Mouse (Mus musculus) CH12F3 (cell line): Measurements from ENCODE around the gene Gcsh.

Experiments
- in situ Hi-C: fragments of 300-500 bp; cut with MboI; formaldehyde crosslinking; loops from 2 replicates; pipeline ENCODE4 v1.14.3; 2020; ENCODE audit warnings: low sequenced_read_pairs

Gene Gcsh

DNA sequence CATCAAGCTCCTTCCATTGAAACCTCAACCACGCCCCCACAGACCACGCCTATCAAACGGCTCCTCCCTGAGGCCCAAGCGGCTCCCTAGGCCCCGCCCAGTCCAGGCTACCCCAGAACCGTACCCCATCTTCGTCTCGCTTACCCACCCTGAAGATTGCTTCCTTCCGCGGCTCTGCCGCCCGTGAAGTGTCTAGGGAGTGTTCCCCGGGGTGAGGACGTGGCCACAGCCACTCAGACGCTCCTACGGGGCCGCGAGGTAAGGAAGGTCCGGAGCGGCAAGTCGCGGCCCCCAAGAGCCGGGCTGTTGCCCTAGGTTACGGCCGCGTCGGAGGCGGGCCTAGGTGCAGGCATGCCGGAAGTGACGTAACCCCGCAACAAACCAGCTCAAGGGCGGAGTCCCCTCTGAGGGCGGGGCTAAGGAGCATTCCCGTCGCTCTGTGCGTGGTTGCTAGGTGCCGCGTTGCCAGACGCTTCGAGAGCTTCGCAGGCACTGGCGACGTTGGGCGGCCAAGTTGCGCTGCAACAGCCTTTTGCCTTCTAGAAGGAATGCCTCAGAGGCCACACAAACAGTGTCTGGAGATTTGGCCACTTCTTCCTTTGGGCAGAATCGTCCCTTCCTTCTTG is 14.6 kb downstream of the Gcsh start, which contains the start of gene 1700030J22Rik:
1700030J22Rik (minus strand) TSS at position 329 of the 626 bp plus-strand sequence.
- in situ Hi-C loops = no loop called here

DNA sequence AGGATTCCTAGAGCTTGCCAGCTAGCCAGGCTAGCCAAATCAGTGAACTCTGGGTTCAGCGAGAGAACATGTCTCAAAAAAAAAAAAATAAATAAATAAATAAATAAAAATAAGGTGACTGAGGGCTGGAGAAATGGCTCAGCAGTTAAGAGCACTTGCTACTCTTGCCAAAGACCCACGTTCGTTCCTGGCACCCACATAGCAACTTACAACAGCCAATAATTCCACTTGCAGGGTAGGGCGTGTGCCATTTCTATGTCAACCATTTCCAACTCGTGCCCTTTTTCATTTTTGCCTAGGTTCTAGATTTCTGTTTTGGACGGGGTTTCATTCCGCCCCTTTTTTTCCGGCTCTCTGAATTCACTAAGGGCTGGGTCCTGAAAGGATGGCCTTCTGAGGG is 15.3 kb downstream of the Gcsh start:
- in situ Hi-C loops = no loop called here

DNA sequence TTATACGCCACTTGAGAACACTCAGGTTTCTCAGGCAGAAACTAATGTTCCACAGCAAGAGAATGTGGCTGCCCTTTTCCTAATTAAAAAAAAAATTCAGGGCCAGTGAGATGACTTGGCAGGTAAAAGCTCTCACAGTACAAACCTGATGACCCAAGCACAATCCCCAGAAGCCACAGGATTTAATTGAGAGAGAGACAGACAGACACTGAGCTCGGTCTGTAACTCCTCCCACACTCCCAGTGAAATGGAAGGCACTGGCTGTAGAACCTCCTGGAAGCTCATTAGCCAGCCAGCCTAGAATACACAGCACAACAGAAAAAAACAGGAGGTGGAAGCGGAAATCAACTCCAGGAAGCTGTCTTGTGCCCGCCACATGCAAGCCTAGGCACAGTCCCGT is 17.7 kb downstream of the Gcsh start:
- in situ Hi-C loops = no loop called here

DNA sequence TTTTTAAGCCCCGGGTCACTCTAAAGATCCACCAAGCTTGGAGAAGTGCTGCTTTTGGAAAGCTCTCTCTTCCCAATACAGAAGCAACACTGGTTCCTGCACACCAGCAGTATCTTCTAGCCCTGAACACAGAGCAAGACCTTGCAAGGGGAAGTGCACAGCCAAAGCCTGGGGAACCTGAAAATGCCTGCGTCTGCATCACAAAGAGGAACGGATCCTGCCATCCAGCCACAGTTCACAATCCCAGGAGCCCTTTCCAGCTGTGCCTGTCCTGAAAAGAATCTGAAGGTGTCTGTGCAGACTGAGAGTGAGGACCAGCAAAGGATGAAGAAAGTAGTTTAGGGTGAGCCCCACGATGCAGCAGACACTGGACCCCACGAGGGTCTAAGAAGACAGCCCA is 18.3 kb downstream of the Gcsh start:
- in situ Hi-C loops = no loop called here

DNA sequence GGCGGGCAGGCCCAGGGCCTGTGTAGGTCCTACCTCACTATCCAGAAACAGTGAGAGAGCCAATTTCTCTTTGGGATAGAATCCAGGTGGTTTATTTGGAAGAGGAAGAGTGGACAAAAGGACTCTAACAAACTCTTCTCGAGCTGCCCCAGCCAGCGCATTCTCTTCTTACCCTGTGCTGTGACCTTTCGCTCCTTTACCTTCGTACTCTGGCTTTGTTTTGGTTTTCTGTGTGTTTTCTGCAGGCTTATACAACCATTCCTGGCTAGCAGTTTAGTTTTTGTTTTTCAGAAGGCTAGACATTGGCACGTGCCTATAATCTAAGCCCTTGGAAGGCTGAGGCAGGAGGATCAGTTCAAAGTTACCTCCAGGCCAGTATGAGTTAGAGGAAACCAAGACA is 23.8 kb downstream of the Gcsh start:
- in situ Hi-C loops = no loop called here

DNA sequence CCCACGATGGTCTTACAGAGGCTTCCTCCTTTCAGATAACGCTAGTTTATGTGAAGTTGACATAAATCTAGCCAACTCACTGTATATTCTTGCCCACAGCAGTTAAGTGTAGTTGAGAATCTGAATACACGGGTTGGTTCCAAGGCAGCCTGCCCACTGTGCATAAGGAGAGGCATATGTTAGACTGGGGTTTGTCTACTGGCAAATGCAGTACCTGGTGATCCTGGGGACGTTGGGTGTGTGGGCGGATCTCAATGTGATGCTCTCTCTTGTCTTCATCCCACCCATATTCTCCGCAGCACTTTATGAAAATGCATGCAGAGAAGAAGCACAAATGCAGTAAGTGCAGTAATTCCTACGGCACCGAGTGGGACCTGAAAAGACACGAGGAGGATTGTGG is 38.9 kb downstream of the Gcsh start:
- in situ Hi-C loops = no loop called here

DNA sequence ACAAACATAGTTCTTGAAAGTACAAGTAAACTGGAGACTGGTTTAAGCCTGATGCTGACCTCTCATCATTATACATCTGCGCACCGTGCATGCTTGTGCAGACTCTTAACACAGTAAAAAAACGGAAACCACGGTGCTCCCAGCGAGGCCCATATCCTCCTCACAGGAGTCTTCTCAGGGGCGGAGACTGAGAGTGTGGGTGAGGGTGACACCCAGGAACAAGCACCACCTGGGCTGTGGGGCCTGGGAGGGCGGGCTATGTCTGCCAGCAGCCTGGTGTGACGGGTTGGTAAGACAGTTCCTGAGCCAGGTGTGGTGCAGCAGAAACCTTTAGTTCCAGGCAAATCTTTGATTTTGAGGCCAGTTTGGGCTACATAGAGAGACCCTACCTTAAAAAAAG is 40.9 kb downstream of the Gcsh start:
- in situ Hi-C loops = no loop called here

DNA sequence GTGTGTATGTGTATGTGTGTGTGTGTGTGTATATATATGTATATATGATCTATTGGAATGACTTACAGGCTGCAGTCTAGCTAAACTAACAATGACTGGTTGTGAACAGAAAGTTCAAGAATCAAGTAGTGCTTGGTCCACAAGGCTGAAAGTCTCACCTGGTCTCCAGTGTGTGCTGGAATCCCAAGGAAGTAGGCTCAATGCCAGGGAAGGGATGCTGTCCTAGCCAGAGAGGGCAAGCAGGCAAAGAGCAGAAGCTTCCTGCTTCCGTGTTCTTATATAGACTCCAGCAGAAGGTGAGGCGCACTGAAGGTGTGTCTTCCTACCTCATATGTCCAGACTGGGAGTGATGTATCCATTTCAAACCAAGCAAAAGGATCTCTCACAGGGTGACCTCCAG is 41.6 kb downstream of the Gcsh start:
- in situ Hi-C loops = no loop called here

DNA sequence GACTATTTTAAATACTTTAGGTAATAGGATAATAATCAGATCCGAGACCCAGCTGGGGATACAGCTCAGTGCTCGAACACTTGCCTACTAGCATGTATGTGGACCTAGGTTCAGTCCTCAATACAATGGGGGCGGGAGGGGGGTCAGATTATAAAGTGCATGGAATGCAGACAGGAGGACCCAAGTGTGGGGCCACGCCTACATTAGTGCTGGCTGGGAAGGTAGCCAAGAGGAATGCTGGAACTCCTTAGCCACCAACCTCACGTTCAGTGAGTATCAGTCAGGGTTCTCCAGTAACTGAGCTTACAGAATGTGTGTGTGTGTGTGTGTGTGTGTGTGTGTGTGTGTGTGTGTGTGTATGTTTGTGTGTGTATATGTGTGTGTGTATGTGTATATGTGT is 42.0 kb downstream of the Gcsh start:
- in situ Hi-C loops = no loop called here

DNA sequence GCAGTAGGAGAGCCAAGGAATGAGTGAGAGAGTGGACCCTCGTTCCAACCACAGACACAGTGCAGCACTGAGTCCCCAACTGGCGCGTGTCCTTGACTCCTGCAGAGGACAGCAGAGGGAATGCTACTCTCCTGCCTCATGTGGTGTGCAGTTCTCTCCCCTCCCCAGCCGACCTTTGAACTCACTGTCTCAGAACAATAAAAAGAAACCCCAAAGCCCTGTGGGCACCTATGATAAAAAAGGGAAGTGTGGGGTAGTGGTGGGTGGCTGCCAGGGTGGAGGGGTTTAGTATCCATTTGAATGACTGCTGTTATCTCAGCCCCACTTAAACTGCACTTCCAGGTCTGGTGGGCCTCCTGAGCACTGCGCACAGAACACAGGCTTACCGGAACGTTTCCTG is 45.7 kb downstream of the Gcsh start:
- in situ Hi-C loops = no loop called here

DNA sequence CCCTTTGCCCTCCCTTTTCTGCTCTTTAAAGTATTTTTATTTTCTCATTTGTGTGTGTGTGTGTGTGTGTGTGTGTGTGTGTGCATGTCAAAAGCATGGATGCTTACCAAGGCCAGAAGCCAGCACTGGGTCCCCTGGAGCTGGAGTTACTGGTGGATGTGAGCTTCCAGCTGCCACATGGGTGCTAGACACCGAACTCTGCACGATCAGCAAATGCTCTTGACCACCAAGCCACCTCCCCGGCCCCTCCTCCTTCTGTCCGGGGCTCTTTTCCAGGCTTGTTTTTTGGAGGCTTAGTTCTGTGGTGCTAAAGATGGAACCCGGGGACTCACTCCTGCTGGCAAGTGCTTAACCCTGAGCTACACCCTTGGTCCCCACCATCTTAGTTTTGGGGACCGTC is 46.5 kb downstream of the Gcsh start:
- in situ Hi-C loops = no loop called here

DNA sequence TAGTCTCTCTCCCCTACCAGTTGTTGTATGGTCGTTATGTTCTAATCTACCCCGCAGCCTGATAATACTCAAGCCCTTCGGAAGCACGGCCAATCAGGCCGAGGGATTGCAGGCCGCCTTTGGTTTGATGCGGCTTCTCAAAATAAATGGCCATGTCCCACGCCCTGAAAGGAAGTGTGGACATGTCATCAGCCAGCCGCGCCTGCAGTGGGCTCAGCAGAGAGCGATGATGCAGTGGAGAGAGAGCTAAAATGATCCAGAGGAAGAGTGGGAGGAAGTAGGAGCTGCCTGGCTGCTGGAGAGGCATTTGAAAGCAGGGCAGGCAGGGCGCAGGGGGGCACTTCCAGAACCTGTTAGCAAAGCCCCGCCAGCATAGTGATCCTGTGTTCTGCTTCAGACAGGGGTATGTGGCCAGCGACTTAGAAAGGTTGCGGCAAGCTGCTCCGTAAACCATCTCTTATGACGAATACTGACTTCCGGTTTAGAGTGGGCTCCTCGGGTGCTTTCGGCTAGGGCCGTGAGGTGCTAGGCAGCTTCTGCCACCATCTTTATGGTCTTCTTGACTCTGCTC is 47.0 kb downstream of the Gcsh start:
- in situ Hi-C loops = no loop called here

DNA sequence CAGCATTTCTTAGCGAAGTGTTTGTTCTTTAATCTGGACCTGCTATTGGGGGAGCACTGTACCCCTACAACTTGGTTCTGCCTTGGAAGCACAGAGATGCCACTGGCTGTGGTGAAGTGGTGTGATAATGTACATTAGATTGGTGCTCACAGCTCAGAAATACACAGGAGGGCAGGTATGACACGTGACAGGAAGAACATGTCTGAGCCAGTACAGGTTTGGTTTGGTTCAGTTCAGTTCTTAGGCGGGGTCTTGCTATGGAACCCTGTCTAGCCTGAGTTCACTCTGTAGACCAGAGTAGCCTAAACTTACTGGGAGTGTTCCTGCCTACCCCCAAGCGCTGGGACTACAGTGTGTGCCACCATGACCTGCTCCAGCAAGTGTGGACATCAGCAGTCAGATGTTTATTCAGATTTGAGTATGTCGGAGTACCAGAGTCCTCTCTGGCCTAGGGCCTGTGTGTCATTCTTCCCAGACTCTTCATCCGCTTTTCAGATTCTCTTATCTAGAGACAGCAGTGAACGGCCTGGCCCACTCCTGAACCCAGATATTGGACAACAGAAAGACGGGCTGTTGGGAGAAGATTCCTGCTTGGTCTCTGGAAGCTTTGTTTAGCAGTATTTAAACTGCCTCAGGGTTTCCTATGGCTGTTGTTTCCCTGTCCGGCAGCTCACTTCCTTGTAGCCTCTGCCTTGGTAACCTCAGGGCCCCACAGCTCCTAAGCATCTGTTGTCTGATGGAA is 48.0 kb downstream of the Gcsh start:
- in situ Hi-C loops = no loop called here

DNA sequence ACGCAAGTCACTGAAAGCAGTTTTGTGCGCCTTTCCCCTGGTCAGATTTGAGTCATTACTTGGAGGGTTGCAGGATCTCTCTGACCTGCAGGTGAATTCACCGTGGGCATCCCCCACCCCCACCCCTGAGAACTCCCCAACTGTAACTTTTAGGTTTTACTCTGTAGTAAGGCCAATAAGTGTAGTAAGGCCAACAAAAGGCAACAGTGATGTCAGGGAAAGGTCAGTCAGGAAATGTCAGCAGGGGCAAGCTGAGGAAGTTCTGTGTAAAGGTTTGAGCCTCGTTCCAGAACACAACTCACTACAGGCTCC is 49.0 kb downstream of the Gcsh start:
- in situ Hi-C loops = no loop called here

DNA sequence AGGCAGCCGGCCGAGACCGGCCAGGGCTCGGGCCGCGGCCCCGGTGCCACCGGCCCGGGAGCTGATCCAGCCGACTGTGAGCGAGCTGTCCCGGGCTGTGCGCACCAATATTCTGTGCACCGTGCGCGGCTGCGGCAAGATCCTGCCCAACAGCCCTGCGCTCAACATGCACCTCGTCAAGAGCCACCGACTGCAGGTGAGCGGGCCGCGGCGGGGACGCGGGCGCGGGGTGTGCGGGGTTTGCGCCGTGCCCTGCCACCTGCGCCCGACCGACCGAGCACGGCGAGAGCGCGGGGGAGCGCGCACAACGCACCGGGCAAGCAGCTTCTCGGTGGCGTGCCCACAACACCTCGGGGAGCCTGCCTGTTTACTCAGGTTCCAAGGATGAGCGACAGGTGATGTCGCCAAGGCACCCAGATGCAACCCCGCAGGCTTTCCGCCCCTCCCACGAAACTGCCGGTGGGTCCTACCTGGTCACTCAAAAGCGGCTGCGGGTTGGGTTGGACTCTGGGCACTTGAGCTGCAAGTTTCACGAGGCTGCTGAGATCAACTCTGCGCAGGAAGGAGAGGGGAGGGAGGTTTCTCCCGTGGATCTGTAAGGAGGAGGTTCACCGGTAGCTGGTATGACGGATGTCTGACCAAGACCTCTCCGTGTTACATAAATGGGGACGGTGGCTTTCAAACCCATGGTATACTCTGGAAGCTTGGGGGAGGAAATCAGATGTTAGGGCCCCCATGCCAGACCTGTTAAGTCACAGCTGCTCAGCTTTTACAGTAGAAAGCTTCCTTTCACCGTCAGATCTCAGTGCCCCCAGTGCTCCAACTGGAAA is 49.6 kb downstream of the Gcsh start:
- in situ Hi-C loops = no loop called here

DNA sequence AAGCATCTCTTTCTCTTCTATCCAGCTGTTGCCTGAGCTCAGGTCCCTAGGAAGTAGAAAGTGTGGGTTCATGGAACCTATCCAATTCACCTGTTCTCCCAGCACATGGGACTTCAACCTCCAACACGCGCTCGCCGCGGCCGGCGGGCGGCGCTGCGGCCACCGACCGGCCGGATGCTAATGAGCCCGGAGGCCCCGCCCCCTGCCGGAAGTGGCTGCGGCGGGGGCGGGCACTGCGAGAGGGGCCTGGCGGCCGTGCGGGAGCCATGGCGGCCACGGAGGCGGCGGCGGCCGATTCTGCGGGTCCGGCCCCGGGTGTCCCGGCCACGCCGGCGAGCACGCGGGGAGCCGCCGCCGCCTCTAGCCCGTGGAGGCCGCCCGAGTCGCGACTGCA is 50.2 kb downstream of the Gcsh start, which contains the start of gene Atmin:
Atmin (plus strand) TSS at position 233 of the 394 bp plus-strand sequence.
- in situ Hi-C loops = no loop called here

DNA sequence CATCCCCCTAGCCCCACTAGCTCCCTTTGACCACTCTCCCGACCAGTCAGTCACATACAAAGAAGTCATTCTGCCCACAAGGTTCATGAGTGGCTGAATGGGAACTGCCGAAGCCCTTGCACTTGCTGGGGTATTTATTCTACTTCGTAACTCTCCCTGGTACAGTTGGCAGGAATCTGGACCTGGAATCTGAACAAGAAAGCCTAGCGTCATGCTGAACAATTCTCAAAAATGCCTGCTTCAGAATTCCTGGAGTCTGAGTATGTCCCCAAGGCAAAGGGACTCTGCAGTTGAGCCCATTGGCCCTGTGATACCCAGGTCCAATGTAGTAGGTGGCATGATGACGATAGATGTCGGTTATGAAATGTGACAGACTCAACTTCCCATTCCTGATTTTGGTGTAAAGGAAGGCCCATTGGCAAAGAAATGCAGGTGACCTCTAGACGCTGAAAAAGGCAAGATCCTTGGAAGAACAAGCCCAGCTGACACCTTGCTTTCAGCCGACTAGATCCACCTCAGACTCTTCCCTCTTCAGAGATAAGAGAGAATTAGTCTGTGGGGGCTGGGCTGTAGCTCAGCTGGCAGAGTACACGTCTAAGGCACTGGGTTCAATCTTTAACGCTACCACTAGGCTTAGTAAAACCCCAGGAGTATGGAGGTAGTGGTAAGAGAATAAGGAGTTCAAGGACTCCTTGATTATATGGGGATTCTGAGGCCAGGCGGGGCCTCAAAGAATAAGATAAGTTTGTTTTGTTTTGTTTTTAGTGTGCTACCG is 50.9 kb downstream of the Gcsh start:
- in situ Hi-C loops = no loop called here

DNA sequence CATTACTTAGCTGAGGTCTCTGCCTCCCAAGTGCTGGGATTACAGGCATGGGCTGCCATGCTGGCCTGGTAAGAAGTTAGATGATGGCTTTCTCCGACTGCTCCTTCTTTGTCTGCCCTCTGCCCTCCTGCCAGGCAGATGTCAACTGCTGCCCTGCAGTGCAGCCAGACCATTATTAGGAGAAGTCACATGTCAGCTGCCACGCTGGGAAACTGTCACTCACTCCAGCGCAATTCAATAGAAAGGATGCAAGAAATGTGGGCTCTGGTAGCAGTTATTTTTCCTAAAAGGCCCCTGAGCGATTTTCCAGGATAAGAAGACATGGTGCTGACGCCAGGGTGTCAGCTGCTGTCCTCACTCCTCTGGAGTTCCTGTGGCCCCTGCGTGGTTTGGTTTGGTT is 57.8 kb downstream of the Gcsh start:
- in situ Hi-C loops = no loop called here

DNA sequence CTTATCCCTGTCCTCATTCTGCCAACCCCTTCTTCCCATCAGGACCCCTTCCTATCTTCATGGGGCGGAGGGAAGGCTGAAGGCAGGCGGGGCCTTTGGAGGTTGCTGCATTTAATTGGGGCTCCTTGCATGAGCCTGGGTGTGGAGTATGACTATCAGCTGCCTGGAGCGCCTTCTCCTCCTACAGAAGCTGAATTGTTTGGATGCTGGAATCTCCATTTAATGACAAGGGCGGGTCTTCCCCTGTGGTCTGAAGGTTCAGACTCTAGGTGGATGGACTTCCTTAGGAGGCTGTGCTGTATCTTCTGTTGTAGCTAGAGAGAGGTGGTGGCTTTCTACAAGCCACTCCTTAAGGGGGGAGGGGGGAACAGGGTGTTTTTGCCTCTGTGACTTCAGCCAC is 58.4 kb downstream of the Gcsh start:
- in situ Hi-C loops = no loop called here
